Mouse (Mus musculus): ENCODE results near the gene Armc7.

- TF ChIP-seq FOSL1 (IDR thresholded peaks at IDR 0.05; ENCODE audit: insufficient read depth, low read length, poor library complexity, severe bottlenecking) (no peak), CTCF (IDR thresholded peaks at IDR 0.05; ENCODE audit: control insufficient read depth, insufficient read depth, insufficient read length) (no peak), MYOG (IDR thresholded peaks at IDR 0.05; ENCODE audit: control insufficient read depth, extremely low read depth, insufficient read length) (no peak)
Measured at GRCm38 (mm10) chr11:115430561-115430960, 44.9 kb upstream of the Armc7 start.
